Mouse (Mus musculus) forebrain, embryonic 14.5 days (tissue): Measurements from ENCODE around the gene Tada2a. TPM values are rescaled to one million over a fixed set of nuclear protein-coding genes. Genes with fewer than 3 reads are reported as not detected.

ENCODE experiments used
- ATAC-seq: fragments of 200-750 bp; cut with Nextera tagmentation; 2 replicates; pipeline ENCODE4 v1.8.0; 2017; ENCODE audit warnings: mild to moderate bottlenecking, moderate library complexity
- DNase-seq: peaks from one replicate; pipeline ENCODE4 v3.0.0-alpha.2; 2015; ENCODE audit warnings: low spot score
- H3K27ac ChIP-seq: fragments of 300-500 bp; sonication (generic); 2 replicates; pipeline ENCODE4 v1.5.1; 2014; ENCODE audit warnings: low read depth, mild to moderate bottlenecking, control low read depth, low read length, moderate library complexity
- H3K27me3 ChIP-seq: fragments of 300-500 bp; sonication (generic); replicated peaks from 2 replicates; pipeline ENCODE4 v1.6.1; 2014; ENCODE audit warnings: low read length, control low read depth, mixed read lengths; ENCODE audit not compliant: control insufficient read depth, insufficient read depth
- H3K36me3 ChIP-seq: fragments of 300-500 bp; sonication (generic); 2 replicates; pipeline ENCODE4 v1.6.1; 2014; ENCODE audit warnings: low read length, control low read depth; ENCODE audit not compliant: control insufficient read depth, insufficient read depth
- H3K4me1 ChIP-seq: fragments of 300-500 bp; sonication (generic); 2 replicates; pipeline ENCODE4 v1.6.1; 2014; ENCODE audit warnings: antibody characterized with exemption, low read length, control low read depth; ENCODE audit not compliant: control insufficient read depth, insufficient read depth
- H3K4me2 ChIP-seq: fragments of 300-500 bp; sonication (generic); 2 replicates; pipeline ENCODE4 v1.6.1; 2014; ENCODE audit warnings: mild to moderate bottlenecking, control low read depth, low read length
- H3K4me3 ChIP-seq: fragments of 300-500 bp; sonication (generic); 2 replicates; pipeline ENCODE4 v1.5.1; 2014; ENCODE audit warnings: low read depth, low read length, control low read depth
- H3K9ac ChIP-seq: fragments of 300-500 bp; sonication (generic); 2 replicates; pipeline ENCODE4 v1.6.1; 2014; ENCODE audit warnings: mild to moderate bottlenecking, low read length, control low read depth, moderate library complexity
- H3K9me3 ChIP-seq: fragments of 300-500 bp; sonication (generic); replicated peaks from 2 replicates; pipeline ENCODE4 v1.6.1; 2016; ENCODE audit warnings: low read length, control low read depth, mixed read lengths; ENCODE audit not compliant: control insufficient read depth
- WGBS: fragments of 180-500 bp; shearing (Covaris S2); extraction: QIAGEN DNeasy Blood & Tissue Kit; methylation state at CpG from one replicate; pipeline ENCODE4 v1.1.7; 2014; 5-methylcytosine and 5-hydroxymethylcytosine counted together
- polyA plus RNA-seq: library from polyadenylated mRNA; unstranded; fragments of >200 nt; fragmentation: Nextera tagmentation; extraction: Ambion mirVana; gene quantifications from 2 replicates; pipeline ENCODE4 v1.2.1, GENCODE M21; 2014

Gene Tada2a
- polyA plus RNA-seq, 1 experiment from 2014 or later: 34.1 TPM

DNA sequence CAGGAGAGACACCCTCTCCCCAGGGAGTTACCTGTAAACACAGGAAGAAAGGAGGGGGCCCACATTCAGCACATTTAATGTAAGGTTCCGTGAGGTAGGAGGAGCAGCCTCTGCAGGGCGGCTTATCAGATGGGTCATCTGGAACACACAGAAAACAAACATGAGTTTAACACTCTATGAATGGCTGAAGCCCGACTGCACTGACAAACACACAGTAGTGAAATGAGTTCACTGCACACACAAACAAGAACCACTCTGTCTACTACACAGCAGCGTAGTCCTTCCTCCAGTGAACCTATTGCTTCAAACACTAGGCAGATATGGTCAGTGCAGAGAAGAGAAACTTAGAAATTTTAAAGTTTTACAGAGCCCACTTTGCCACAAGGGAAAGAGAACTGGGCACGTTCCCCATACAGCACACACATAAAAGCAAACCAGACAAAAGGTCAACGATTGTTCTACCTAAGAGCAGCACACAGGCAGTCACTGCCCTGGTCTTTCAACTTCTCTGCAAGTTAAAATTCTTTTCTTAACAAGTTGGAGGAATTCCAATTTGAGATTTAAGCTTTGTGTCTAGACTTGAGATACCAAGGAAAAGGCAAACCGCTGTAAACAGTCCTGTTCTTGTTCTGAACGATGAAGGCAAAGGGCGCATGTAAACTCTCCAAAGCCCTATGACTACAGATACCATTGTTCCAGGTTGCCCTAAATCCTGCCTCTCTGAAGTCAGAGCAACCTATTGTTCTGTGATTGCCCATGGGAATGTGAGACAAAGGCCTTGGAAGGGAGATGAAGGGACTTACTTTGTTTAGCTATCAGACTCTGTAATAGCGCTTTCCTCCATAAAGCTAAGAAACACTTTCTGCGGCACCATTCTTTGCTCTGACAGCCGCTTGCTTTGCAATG, 8.1 kb downstream of the Tada2a start:
- Histone ChIP-seq H3K4me1 (no peaks in the 10 kb centered on the region), H3K36me3 (peaks cover 77% of the 10 kb centered on the region), H3K4me2 (no peak overlapping the region), H3K9ac (no peak overlapping the region), H3K9me3 (no peaks in the 10 kb centered on the region), H3K27me3 (no peaks in the 10 kb centered on the region), H3K27ac (no peak overlapping the region), H3K4me3 (no peak overlapping the region)
- no peak for ATAC-seq
- DNase-seq: no peak
- WGBS: 83% methylated on average over 12 of the region's 12 CpGs

DNA sequence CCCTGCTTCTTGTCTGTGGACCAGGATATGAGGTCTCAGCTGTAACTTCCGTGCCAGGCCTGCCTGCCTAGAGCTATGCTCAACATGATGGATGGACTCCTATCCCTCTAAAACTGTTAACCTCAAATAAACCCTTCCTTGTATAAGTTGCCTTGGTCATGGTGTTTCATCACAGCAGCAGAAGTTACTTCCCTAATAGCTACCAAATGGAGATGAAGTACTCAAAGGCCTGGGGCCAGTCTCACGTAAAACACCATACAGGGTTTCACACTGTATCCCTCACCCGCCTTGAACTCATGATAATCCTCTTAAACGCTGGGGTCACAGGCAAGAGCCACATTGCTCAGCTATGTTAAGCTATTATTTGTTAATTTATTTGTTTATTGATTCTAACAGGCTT, 12.0 kb downstream of the Tada2a start:
- no peak overlapping the region for H3K4me2 ChIP-seq
- no peaks in the 10 kb centered on the region for H3K27me3 ChIP-seq
- no peak for ATAC-seq
- H3K9me3 ChIP-seq: no peaks in the 10 kb centered on the region
- DNase-seq: no peak
- no peak overlapping the region for H3K9ac ChIP-seq
- 90% methylated on average over 4 of the region's 4 CpGs for WGBS
- no peak overlapping the region for H3K4me3 ChIP-seq
- H3K4me1 ChIP-seq: no peaks in the 10 kb centered on the region
- no peak overlapping the region for H3K27ac ChIP-seq
- H3K36me3 ChIP-seq: peaks cover 76% of the 10 kb centered on the region

- ATAC-seq: no peak
- no peak overlapping the region for H3K9ac ChIP-seq
- H3K4me1 ChIP-seq: no peaks in the 10 kb centered on the region
- H3K27ac ChIP-seq: no peak overlapping the region
- H3K9me3 ChIP-seq: no peaks in the 10 kb centered on the region
- no peaks in the 10 kb centered on the region for H3K27me3 ChIP-seq
- H3K36me3 ChIP-seq: peaks cover 68% of the 10 kb centered on the region
- no peak overlapping the region for H3K4me3 ChIP-seq
- no peak for DNase-seq
- 76% methylated on average over 2 of the region's 2 CpGs for WGBS
- H3K4me2 ChIP-seq: no peak overlapping the region
Measured at GRCm38 (mm10) chr11:84116221-84116620, 13.2 kb downstream of the Tada2a start.

DNA sequence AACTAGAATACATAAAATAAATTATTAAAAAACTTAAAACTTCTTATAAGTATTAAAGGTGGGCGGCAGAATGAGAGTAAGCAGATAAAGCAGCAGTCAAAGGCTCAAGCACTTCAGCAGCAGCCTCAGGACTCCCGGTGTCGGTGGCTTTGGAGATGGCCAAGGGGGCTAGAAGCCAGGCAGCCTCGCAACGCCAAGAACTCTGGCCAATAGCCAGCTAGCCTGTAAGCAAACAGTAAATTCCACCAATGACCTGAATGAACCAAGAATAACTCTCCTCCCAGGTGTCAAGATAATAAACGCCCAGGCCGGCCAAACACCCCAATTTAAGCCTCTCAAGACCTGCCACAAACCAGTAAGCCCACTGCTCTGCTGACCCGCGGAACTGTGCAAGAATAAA, 13.8 kb downstream of the Tada2a start:
- H3K27ac ChIP-seq: no peak overlapping the region
- no peaks in the 10 kb centered on the region for H3K27me3 ChIP-seq
- ATAC-seq (no peak), DNase-seq (no peak)
- no peak overlapping the region for H3K4me3 ChIP-seq
- no peaks in the 10 kb centered on the region for H3K9me3 ChIP-seq
- peaks cover 63% of the 10 kb centered on the region for H3K36me3 ChIP-seq
- 88% methylated on average over 9 of the region's 9 CpGs for WGBS
- H3K4me2 ChIP-seq: no peak overlapping the region
- no peaks in the 10 kb centered on the region for H3K4me1 ChIP-seq
- H3K9ac ChIP-seq: no peak overlapping the region

- no peak overlapping the region for H3K27ac ChIP-seq
- H3K27me3 ChIP-seq: no peaks in the 10 kb centered on the region
- no peaks in the 10 kb centered on the region for H3K9me3 ChIP-seq
- WGBS: 95% methylated on average over 5 of the region's 5 CpGs
- no peak overlapping the region for H3K4me2 ChIP-seq
- H3K36me3 ChIP-seq: peaks cover 62% of the 10 kb centered on the region
- no peak overlapping the region for H3K4me3 ChIP-seq
- no peak overlapping the region for H3K9ac ChIP-seq
- DNase-seq (no peak), ATAC-seq (no peak)
- no peaks in the 10 kb centered on the region for H3K4me1 ChIP-seq
Measured at GRCm38 (mm10) chr11:84113623-84114022, 15.8 kb downstream of the Tada2a start.

DNA sequence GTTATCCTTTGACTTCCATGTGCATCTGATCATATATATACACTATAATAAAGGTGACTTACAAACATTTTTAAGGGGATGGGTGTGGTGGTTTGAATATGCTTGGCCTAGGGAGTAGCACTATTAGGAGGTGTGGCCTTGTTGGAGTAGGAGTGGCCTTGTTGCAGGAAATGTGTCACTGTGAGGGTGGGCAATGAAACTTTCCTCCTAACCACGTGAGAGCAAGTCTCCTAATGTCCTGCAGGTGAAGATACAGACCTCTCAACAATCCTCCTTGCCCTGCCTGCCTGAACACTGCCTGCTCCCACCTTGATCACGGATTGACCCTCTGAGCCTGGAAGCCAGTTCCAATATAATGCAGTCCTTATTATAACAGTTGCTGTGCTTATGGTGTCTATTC, 22.3 kb downstream of the Tada2a start:
- no peak overlapping the region for H3K27ac ChIP-seq
- no peaks in the 10 kb centered on the region for H3K9me3 ChIP-seq
- H3K4me1 ChIP-seq: no peaks in the 10 kb centered on the region
- H3K4me2 ChIP-seq: no peak overlapping the region
- WGBS: 60% methylated on average over 2 of the region's 2 CpGs
- H3K4me3 ChIP-seq: no peak overlapping the region
- peaks cover 83% of the 10 kb centered on the region for H3K36me3 ChIP-seq
- ATAC-seq (no peak), DNase-seq (no peak)
- H3K27me3 ChIP-seq: no peaks in the 10 kb centered on the region
- H3K9ac ChIP-seq: no peak overlapping the region

GRCm38 (mm10) chr11:84104036-84104435, 25.4 kb downstream of the Tada2a start:
- H3K4me2 ChIP-seq: no peak overlapping the region
- peaks cover 90% of the 10 kb centered on the region for H3K36me3 ChIP-seq
- H3K27me3 ChIP-seq: no peaks in the 10 kb centered on the region
- 94% methylated on average over 6 of the region's 6 CpGs for WGBS
- no peak overlapping the region for H3K4me3 ChIP-seq
- H3K27ac ChIP-seq: no peak overlapping the region
- no peak overlapping the region for H3K9ac ChIP-seq
- ATAC-seq (no peak), DNase-seq (no peak)
- H3K9me3 ChIP-seq: no peaks in the 10 kb centered on the region
- 0 out of 2 replicates have a peak, but pooled peaks cover 3% of the 10 kb centered on the region for H3K4me1 ChIP-seq

GRCm38 (mm10) chr11:84101182-84101581, 28.2 kb downstream of the Tada2a start:
- Histone ChIP-seq H3K4me2 (no peak overlapping the region), H3K4me3 (no peak overlapping the region), H3K9ac (no peak overlapping the region), H3K36me3 (peaks cover 75% of the 10 kb centered on the region), H3K27ac (no peak overlapping the region), H3K27me3 (no peaks in the 10 kb centered on the region), H3K9me3 (no peaks in the 10 kb centered on the region), H3K4me1 (0 out of 2 replicates have a peak, but pooled peaks cover 3% of the 10 kb centered on the region)
- DNase-seq (peak; percentile 64), ATAC-seq (no peak; the same call in 1 of the 2 replicates)

- peaks cover 53% of the 10 kb centered on the region for H3K36me3 ChIP-seq
- WGBS: 57% methylated on average over 5 of the region's 5 CpGs
Measured at GRCm38 (mm10) chr11:84097251-84097998, 32.0 kb downstream of the Tada2a start.

More at GRCm38 (mm10) chr11:84097251-84097998, 32.0 kb downstream of the Tada2a start:
- Histone ChIP-seq H3K4me1 (peaks cover 3% of the 10 kb centered on the region; the same call in 1 of the 2 replicates), H3K4me3 (no peak overlapping the region), H3K9me3 (no peaks in the 10 kb centered on the region), H3K4me2 (no peak overlapping the region), H3K9ac (no peak overlapping the region), H3K27ac (no peak overlapping the region), H3K27me3 (no peaks in the 10 kb centered on the region)
- ATAC-seq: no peak
- DNase-seq: no peak
